Mouse (Mus musculus): ENCODE data around the gene Plekhh2.

GRCm38 (mm10) chr17:84620610-84621009 is 108.9 kb downstream of the Plekhh2 start:
- TF ChIP-seq CTCF (IDR thresholded peaks at IDR 0.05; ENCODE audit: control insufficient read depth, insufficient read depth, low read length) (no peak), POLR2A (IDR thresholded peaks at IDR 0.05; ENCODE audit: borderline replicate concordance, control insufficient read depth, low read depth, low read length) (no peak)
